Mouse (Mus musculus): Measurements from ENCODE around the gene Fam196b.

- TF ChIP-seq CTCF (IDR thresholded peaks at IDR 0.05; ENCODE audit: insufficient read depth, low read length) (no peak), POLR2A (IDR thresholded peaks at IDR 0.05; ENCODE audit: borderline replicate concordance, extremely low read depth, low read depth, low read length) (no peak)
Measured at GRCm38 (mm10) chr11:34431371-34431770, 116.7 kb downstream of the Fam196b start.
